Mouse (Mus musculus): ENCODE measurements around the gene F8. TPM values are rescaled to one million over a fixed set of nuclear protein-coding genes. Genes with fewer than 3 reads are reported as not detected.

The F8 gene
- total RNA-seq (2014; rRNA removed), result 0.75 and 4.4 TPM in 2 replicates
- polyA plus RNA-seq (2015; fragmentation: Nextera tagmentation; extraction: Ambion mirVana), result 1.4 and 1.9 TPM in 2 replicates

DNA sequence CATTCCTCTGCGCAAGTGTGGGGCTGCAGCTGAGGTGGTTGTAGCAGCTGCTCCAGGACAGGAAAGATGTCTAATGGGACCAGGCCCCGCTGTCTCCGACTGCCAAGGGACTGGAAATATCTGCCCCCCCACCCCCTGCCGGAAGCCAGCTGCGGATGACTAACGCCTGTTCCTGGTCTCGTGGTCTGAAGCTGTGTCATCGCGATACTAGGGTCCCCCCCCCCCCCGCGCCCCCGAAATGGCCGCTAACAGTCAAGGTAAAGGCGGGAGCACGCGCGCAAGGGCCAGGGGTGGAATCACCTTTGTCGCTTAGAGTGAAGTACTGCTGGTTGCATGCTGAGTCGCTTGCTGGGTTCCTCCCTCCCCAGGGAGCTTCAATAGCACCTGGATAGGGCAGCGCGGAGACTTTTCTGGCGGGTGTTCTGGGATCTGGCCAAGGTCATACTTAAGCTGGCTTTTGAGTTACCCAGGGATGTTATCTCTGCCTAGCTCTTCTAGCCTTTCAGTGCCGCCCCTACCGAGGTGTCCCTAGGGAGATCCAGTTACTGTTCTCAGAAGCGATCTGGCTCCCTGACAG lies at the start of gene F8, which contains the start of gene Fundc2:
Gene F8 (minus strand): TSS at position 421 of the 577 bp plus-strand sequence.
Gene Fundc2 (plus strand): TSS at position 205 of the 577 bp plus-strand sequence.
- no peak for TF ChIP-seq CTCF (IDR thresholded peaks at IDR 0.05; ENCODE audit: low read depth)

GRCm38 (mm10) chrX:75415936-75416785 lies 33.7 kb upstream of the F8 start, which contains the start of the genes Cmc4, Mtcp1 and Brcc3:
TSS of gene Cmc4 (minus strand) at chrX:75416584.
TSS of gene Mtcp1 (minus strand) at chrX:75416588.
TSS of gene Brcc3 (plus strand) at chrX:75416628.
- no peaks in the 10 kb centered on the region for H3K4me1 ChIP-seq (ENCODE audit: insufficient read depth, low read length)
- H3K4me2 ChIP-seq (ENCODE audit: low read depth, low read length), result peak within 1 kb of the TSS; percentile 56
- H3K27ac ChIP-seq, result peak within 1 kb of the TSS; percentile 80
- H3K4me3 ChIP-seq (ENCODE audit: low read length), result peak within 1 kb of the TSS; percentile 53
- DNase-seq (ENCODE audit: low spot score), result peak; percentile 94
- WGBS, result 27% methylated on average over 52 of the region's 52 CpGs
- H3K36me3 ChIP-seq (ENCODE audit: insufficient read depth, low read length), result no peaks in the 10 kb centered on the region
- TF ChIP-seq CTCF (IDR thresholded peaks at IDR 0.05; ENCODE audit: low read depth), result peak; percentile 19
- no peaks in the 10 kb centered on the region for H3K9me3 ChIP-seq (ENCODE audit: low read length)
- ATAC-seq, result peak; percentile 100
- peak within 1 kb of the TSS; percentile 57 for H3K9ac ChIP-seq (replicated peaks; ENCODE audit: low read length)
- no peaks in the 10 kb centered on the region for H3K27me3 ChIP-seq (ENCODE audit: insufficient read depth, low read length)

More for the DNA sequence above, at the start of gene F8, which contains the start of gene Fundc2:
- H3K9ac ChIP-seq (replicated peaks; ENCODE audit: low read length), result peak within 1 kb of the TSS; percentile 67
- no peaks in the 10 kb centered on the region for H3K27me3 ChIP-seq (ENCODE audit: insufficient read depth, low read length)
- WGBS, result 19% methylated on average over 24 of the region's 25 CpGs
- H3K36me3 ChIP-seq (ENCODE audit: insufficient read depth, low read length), result no peaks in the 10 kb centered on the region
- DNase-seq (ENCODE audit: low spot score) (peak; percentile 83), ATAC-seq (peak; percentile 98)
- peak within 1 kb of the TSS; percentile 51 for H3K4me3 ChIP-seq (ENCODE audit: low read length)
- H3K4me2 ChIP-seq (ENCODE audit: low read depth, low read length), result peak within 1 kb of the TSS; percentile 55
- peak within 1 kb of the TSS; percentile 62; the same call in 1 of the 2 replicates for H3K27ac ChIP-seq
- H3K9me3 ChIP-seq (ENCODE audit: low read length), result no peaks in the 10 kb centered on the region
- H3K4me1 ChIP-seq (ENCODE audit: insufficient read depth, low read length), result no peaks in the 10 kb centered on the region

- no peak overlapping the region for H3K9ac ChIP-seq (replicated peaks; ENCODE audit: low read length)
- H3K27me3 ChIP-seq (ENCODE audit: insufficient read depth, low read length), result no peaks in the 10 kb centered on the region
- H3K4me3 ChIP-seq (ENCODE audit: low read length), result no peak overlapping the region
- no peaks in the 10 kb centered on the region for H3K36me3 ChIP-seq (ENCODE audit: insufficient read depth, low read length)
- no peak overlapping the region for H3K27ac ChIP-seq
- H3K4me2 ChIP-seq (ENCODE audit: low read depth, low read length), result no peak overlapping the region
- no peak for TF ChIP-seq CTCF (IDR thresholded peaks at IDR 0.05; ENCODE audit: low read depth)
- H3K4me1 ChIP-seq (ENCODE audit: insufficient read depth, low read length), result no peaks in the 10 kb centered on the region
- no peak for ATAC-seq
- DNase-seq (ENCODE audit: low spot score), result no peak
- H3K9me3 ChIP-seq (ENCODE audit: low read length), result no peaks in the 10 kb centered on the region
- WGBS, result 91% methylated on average over 1 of the region's 1 CpGs
Measured at GRCm38 (mm10) chrX:75409711-75410110, 27.3 kb upstream of the F8 start.

- H3K27me3 ChIP-seq (ENCODE audit: insufficient read depth, low read length), result no peaks in the 10 kb centered on the region
- DNase-seq (ENCODE audit: low spot score), result no peak
- no peaks in the 10 kb centered on the region for H3K9me3 ChIP-seq (ENCODE audit: low read length)
Measured at GRCm38 (mm10) chrX:75403350-75403749, 20.9 kb upstream of the F8 start.

DNA sequence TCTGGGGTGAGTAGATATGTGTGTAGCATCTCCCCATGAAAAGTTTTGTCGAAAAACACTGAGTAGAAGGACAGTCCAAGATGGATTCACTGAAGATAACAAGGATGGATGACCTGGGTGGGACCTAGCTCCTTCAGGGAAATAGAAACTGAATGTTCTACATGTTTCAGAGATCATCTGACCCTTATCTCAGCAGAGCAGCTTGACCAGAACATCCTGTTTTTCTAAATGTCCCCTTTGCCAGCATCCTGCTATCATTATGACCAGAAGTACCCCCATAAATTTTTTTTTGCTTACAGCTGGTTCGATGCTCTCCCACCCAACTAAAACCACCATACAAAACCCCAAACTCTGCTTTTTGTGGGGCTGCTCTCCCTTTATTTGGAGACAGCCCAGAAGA lies 20.3 kb upstream of the F8 start:
- Histone ChIP-seq H3K4me2 (ENCODE audit: low read depth, low read length) (no peak overlapping the region), H3K9me3 (ENCODE audit: low read length) (no peaks in the 10 kb centered on the region), H3K27me3 (ENCODE audit: insufficient read depth, low read length) (no peaks in the 10 kb centered on the region), H3K36me3 (ENCODE audit: insufficient read depth, low read length) (no peaks in the 10 kb centered on the region), H3K9ac (replicated peaks; ENCODE audit: low read length) (no peak overlapping the region), H3K4me1 (ENCODE audit: insufficient read depth, low read length) (no peaks in the 10 kb centered on the region), H3K4me3 (ENCODE audit: low read length) (no peak overlapping the region), H3K27ac (no peak overlapping the region)
- ATAC-seq (no peak), DNase-seq (ENCODE audit: low spot score) (no peak)
- WGBS, result 83% methylated on average over 2 of the region's 2 CpGs
- TF ChIP-seq CTCF (IDR thresholded peaks at IDR 0.05; ENCODE audit: low read depth), result no peak

More at GRCm38 (mm10) chrX:75403350-75403749, 20.9 kb upstream of the F8 start:
- no peak for ATAC-seq
- Histone ChIP-seq H3K4me1 (ENCODE audit: insufficient read depth, low read length) (no peaks in the 10 kb centered on the region), H3K9ac (replicated peaks; ENCODE audit: low read length) (no peak overlapping the region), H3K4me3 (ENCODE audit: low read length) (no peak overlapping the region), H3K4me2 (ENCODE audit: low read depth, low read length) (no peak overlapping the region), H3K27ac (no peak overlapping the region), H3K36me3 (ENCODE audit: insufficient read depth, low read length) (no peaks in the 10 kb centered on the region)
- no peak for TF ChIP-seq CTCF (IDR thresholded peaks at IDR 0.05; ENCODE audit: low read depth)

GRCm38 (mm10) chrX:75399471-75399870 lies 17.1 kb upstream of the F8 start:
- no peaks in the 10 kb centered on the region for H3K9me3 ChIP-seq (ENCODE audit: low read length)
- no peak overlapping the region for H3K9ac ChIP-seq (replicated peaks; ENCODE audit: low read length)
- no peak overlapping the region for H3K27ac ChIP-seq
- no peak for TF ChIP-seq CTCF (IDR thresholded peaks at IDR 0.05; ENCODE audit: low read depth)
- ATAC-seq, result no peak
- WGBS, result 81% methylated on average over 1 of the region's 1 CpGs
- DNase-seq (ENCODE audit: low spot score), result no peak
- no peaks in the 10 kb centered on the region for H3K36me3 ChIP-seq (ENCODE audit: insufficient read depth, low read length)
- H3K27me3 ChIP-seq (ENCODE audit: insufficient read depth, low read length), result no peaks in the 10 kb centered on the region
- no peak overlapping the region for H3K4me3 ChIP-seq (ENCODE audit: low read length)
- no peaks in the 10 kb centered on the region for H3K4me1 ChIP-seq (ENCODE audit: insufficient read depth, low read length)
- no peak overlapping the region for H3K4me2 ChIP-seq (ENCODE audit: low read depth, low read length)

Measured in hindbrain, postnatal 0 days (tissue).